Mouse (Mus musculus) kidney, embryonic 14.5 days (tissue): ENCODE data around the gene Iars2. TPM values are rescaled to one million over a fixed set of nuclear protein-coding genes. Genes with fewer than 3 reads are reported as not detected.

Experiments used
- ATAC-seq: fragments of 200-750 bp; cut with Nextera tagmentation; 2 replicates; pipeline ENCODE4 v1.8.0; 2017; ENCODE audit warnings: moderate number of reproducible peaks, mild to moderate bottlenecking, moderate TSS enrichment, moderate library complexity; ENCODE audit not compliant: low FRiP score, low TSS enrichment
- H3K27ac ChIP-seq: fragments of 300-500 bp; sonication (generic); 2 replicates; pipeline ENCODE4 v1.5.1; 2014; ENCODE audit warnings: low read depth, mild to moderate bottlenecking, low read length, moderate library complexity, mixed read lengths
- H3K27me3 ChIP-seq: fragments of 300-500 bp; sonication (generic); 2 replicates; pipeline ENCODE4 v1.6.1; 2014; ENCODE audit warnings: mild to moderate bottlenecking, low read length; ENCODE audit not compliant: control insufficient read depth, insufficient read depth
- H3K36me3 ChIP-seq: fragments of 300-500 bp; sonication (generic); 2 replicates; pipeline ENCODE4 v1.6.1; 2014; ENCODE audit warnings: low read length, mixed read lengths; ENCODE audit not compliant: control insufficient read depth, insufficient read depth
- H3K4me1 ChIP-seq: fragments of 300-500 bp; sonication (generic); 2 replicates; pipeline ENCODE4 v1.6.1; 2014; ENCODE audit warnings: low read length, mixed read lengths; ENCODE audit not compliant: control insufficient read depth, insufficient read depth
- H3K4me2 ChIP-seq: fragments of 300-500 bp; sonication (generic); replicated peaks from 2 replicates; pipeline ENCODE4 v1.6.1; 2014; ENCODE audit warnings: low read depth, mild to moderate bottlenecking, low read length
- H3K4me3 ChIP-seq: fragments of 300-500 bp; sonication (generic); 2 replicates; pipeline ENCODE4 v1.5.1; 2014; ENCODE audit warnings: mild to moderate bottlenecking, low read length
- H3K9ac ChIP-seq: fragments of 300-500 bp; sonication (generic); 2 replicates; pipeline ENCODE4 v1.6.1; 2014; ENCODE audit warnings: low read depth, mild to moderate bottlenecking, low read length, moderate library complexity
- H3K9me3 ChIP-seq: fragments of 300-500 bp; sonication (generic); 2 replicates; pipeline ENCODE4 v1.6.1; 2016; ENCODE audit warnings: low read length; ENCODE audit not compliant: control insufficient read depth
- WGBS: fragments of 180-500 bp; shearing (Covaris S2); extraction: QIAGEN DNeasy Blood & Tissue Kit; methylation state at CpG from one replicate; pipeline ENCODE4 v1.1.7; 2014; 5-methylcytosine and 5-hydroxymethylcytosine counted together
- polyA plus RNA-seq: library from polyadenylated mRNA; unstranded; fragments of >200 nt; fragmentation: Nextera tagmentation; extraction: Ambion mirVana; gene quantifications from 2 replicates; pipeline ENCODE4 v1.2.1, GENCODE M21; 2014

Gene Iars2
- polyA plus RNA-seq, result 17.0 and 35.4 TPM in 2 replicates

DNA sequence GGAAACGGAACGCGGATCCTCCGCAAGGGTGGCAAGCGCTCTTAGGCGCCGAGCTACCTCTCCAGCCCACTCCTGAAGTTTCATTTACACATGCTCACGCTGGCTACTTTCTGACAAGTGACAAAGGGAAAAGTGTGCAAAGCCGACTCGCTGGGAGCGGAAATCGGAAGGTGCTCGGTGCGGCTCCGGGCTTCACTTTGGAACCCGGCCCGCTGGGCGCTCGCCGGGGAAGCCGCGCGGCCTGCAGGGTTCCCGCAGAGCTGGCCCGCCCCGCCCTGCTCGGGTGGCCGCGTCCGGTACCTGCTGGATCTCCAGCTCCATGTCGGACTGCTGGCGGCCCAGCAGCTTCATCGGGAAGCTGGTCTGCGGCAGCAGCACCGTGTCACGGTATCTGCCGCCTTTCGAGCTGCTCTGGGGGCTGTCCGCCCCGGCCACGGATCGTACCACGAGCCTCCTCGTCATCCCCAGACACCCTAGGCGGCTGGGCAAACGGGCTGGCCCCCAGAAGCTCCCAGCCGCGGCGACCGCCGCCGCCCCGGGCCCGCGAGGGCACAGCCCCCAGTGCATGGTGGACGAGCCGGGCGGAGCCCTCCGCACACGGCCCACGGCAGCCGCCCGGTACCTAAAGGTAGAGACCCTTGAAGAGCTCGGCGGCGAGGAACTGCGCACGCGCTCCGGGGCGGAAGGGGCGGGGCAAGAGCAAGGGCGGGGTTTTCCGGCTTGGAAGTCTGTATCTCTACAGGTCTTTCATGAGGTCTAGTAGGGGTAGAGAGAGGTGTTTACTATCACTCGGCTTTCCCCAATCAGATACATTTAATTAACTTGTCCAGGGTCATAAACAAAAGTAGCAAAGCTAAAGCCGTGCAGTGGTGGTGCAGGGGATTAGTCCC lies at the start of gene Iars2:
Gene Iars2 (minus strand): TSS at position 676 of the 890 bp plus-strand sequence.
- H3K4me2 ChIP-seq, result peak within 1 kb of the TSS; percentile 75
- H3K4me3 ChIP-seq, result peak within 1 kb of the TSS; percentile 94
- peak within 1 kb of the TSS; percentile 93 for H3K27ac ChIP-seq
- H3K36me3 ChIP-seq, result peaks cover 25% of the 10 kb centered on the region
- peak within 1 kb of the TSS; percentile 89 for H3K9ac ChIP-seq
- peak; percentile 89 for ATAC-seq
- no peaks in the 10 kb centered on the region for H3K27me3 ChIP-seq
- WGBS, result under 1% methylated on average over 69 of the region's 76 CpGs
- H3K9me3 ChIP-seq, result no peaks in the 10 kb centered on the region
- peaks cover 10% of the 10 kb centered on the region for H3K4me1 ChIP-seq

DNA sequence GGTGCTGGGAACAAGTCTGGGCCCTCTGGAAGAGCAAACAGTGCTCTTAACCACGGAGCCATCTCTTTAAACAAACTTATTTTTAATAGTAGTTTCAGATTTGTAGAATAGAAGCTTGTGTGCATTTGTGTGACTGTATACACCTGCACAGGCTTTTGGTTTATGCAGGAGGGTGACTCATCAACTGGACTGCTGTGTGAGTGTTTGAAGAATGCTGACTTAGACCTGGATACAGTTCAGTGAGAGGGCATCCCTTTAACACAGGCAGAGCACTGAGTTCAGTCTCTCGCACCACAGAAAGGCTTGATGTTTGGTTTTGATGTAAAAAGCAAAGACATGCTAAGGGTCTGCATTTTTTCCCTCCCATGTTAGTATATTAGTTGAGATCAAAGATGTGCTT lies 48.2 kb upstream of the Iars2 start:
- WGBS, result 92% methylated on average over 2 of the region's 2 CpGs
- peaks cover 92% of the 10 kb centered on the region for H3K36me3 ChIP-seq
- H3K9me3 ChIP-seq, result no peaks in the 10 kb centered on the region
- H3K9ac ChIP-seq, result no peak overlapping the region
- H3K4me3 ChIP-seq, result no peak overlapping the region
- no peak overlapping the region for H3K27ac ChIP-seq
- no peaks in the 10 kb centered on the region for H3K4me1 ChIP-seq
- no peak overlapping the region for H3K4me2 ChIP-seq
- H3K27me3 ChIP-seq, result no peaks in the 10 kb centered on the region
- ATAC-seq, result no peak

DNA sequence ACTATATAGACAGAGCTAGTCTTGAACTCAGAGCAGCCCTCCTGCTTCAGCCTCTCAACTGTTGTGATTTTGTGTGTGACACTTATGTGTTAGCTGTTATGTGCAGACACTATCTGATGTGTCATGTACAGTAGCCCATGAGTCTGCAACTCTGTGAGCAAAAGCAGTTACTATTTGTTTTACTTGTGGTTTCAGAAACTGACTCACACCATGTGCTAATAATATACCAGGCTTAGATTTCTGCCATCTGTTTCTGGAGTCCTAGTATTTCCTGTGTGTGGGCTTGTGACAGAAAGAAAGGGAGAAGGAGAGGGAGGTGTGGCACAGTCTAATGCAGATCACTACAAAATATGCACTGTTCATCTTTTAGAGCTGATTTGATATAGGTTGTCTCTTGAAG lies 47.2 kb upstream of the Iars2 start:
- no peaks in the 10 kb centered on the region for H3K27me3 ChIP-seq
- peaks cover 93% of the 10 kb centered on the region for H3K36me3 ChIP-seq
- H3K4me2 ChIP-seq, result no peak overlapping the region
- H3K9me3 ChIP-seq, result no peaks in the 10 kb centered on the region
- H3K27ac ChIP-seq, result no peak overlapping the region
- no peaks in the 10 kb centered on the region for H3K4me1 ChIP-seq
- H3K9ac ChIP-seq, result no peak overlapping the region
- ATAC-seq, result no peak
- no peak overlapping the region for H3K4me3 ChIP-seq

DNA sequence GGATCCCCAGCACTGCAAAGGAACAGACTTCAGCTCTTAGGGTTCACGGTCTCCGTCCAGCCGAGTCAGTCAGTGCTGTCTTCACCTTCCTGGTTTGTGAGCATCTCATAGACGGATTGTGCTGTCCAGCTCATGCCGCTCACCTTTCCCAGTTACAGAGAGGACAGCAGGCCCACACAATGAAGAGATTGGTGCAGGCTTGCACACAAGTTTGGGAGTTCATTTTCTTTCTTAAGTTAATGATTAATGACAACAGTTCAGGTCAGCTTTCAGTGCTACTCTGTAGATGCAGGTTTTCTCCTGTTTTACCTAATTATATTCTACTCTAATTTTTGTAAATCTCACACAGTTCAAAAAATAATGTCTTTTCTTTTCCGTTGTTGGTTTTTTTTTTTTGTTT lies 40.8 kb upstream of the Iars2 start:
- H3K4me3 ChIP-seq, result no peak overlapping the region
- WGBS, result 88% methylated on average over 6 of the region's 6 CpGs
- no peak overlapping the region for H3K9ac ChIP-seq
- H3K27ac ChIP-seq, result no peak overlapping the region
- no peaks in the 10 kb centered on the region for H3K9me3 ChIP-seq
- ATAC-seq, result no peak
- H3K4me2 ChIP-seq, result no peak overlapping the region
- no peaks in the 10 kb centered on the region for H3K27me3 ChIP-seq
- peaks cover 56% of the 10 kb centered on the region for H3K36me3 ChIP-seq
- no peaks in the 10 kb centered on the region; the same call in 1 of the 2 replicates for H3K4me1 ChIP-seq

DNA sequence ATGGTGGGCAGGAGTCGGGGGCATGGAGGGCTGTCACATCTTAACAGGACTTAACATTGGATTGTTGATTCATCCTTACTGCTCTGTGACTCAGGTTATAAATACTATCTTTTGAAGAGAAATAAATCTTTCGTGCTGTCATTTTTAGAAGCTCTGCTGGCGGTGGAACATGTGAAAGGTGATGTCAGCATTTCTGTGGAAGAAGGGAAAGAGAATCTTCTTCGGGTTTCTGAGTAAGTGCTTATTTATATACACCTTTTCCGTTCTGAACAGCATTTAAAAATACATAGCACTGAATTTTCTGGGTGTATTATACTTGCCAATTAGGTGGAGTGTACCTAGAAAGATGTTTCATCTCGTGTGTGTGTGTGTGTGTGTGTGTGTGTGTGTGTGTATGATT lies 38.2 kb upstream of the Iars2 start:
- Histone ChIP-seq H3K27me3 (no peaks in the 10 kb centered on the region), H3K27ac (no peak overlapping the region), H3K9me3 (no peaks in the 10 kb centered on the region), H3K4me2 (no peak overlapping the region), H3K36me3 (peaks cover 32% of the 10 kb centered on the region), H3K9ac (no peak overlapping the region), H3K4me1 (peaks cover 6% of the 10 kb centered on the region; the same call in 1 of the 2 replicates), H3K4me3 (no peak overlapping the region)
- no peak for ATAC-seq
- 85% methylated on average over 6 of the region's 6 CpGs for WGBS

DNA sequence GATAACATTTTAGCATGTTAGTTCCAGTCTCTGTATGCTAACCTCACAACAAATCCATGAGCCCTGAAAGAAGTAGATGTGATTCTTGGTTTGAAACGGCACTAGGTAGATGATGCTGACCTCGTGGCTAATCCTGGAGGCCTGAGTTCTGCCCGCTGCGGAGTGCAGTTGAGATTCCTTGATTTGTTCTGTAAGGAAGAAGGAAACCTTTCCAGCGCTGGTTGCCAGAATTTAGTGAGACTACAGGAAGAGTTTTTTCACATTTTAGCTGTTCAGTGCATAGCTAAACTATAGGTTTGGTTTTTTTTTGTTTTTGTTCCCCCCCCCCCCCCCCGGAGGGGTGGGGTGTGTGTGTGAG lies 35.0 kb upstream of the Iars2 start:
- Histone ChIP-seq H3K4me1 (peaks cover 9% of the 10 kb centered on the region; the same call in 1 of the 2 replicates), H3K36me3 (peaks cover 4% of the 10 kb centered on the region; the same call in 1 of the 2 replicates), H3K4me2 (peak overlapping the region; percentile 62), H3K27ac (no peak overlapping the region), H3K9ac (peak overlapping the region; percentile 90; the same call in 1 of the 2 replicates), H3K9me3 (no peaks in the 10 kb centered on the region), H3K27me3 (no peaks in the 10 kb centered on the region), H3K4me3 (peak overlapping the region; percentile 93)
- no peak for ATAC-seq
- 42% methylated on average over 6 of the region's 6 CpGs for WGBS

DNA sequence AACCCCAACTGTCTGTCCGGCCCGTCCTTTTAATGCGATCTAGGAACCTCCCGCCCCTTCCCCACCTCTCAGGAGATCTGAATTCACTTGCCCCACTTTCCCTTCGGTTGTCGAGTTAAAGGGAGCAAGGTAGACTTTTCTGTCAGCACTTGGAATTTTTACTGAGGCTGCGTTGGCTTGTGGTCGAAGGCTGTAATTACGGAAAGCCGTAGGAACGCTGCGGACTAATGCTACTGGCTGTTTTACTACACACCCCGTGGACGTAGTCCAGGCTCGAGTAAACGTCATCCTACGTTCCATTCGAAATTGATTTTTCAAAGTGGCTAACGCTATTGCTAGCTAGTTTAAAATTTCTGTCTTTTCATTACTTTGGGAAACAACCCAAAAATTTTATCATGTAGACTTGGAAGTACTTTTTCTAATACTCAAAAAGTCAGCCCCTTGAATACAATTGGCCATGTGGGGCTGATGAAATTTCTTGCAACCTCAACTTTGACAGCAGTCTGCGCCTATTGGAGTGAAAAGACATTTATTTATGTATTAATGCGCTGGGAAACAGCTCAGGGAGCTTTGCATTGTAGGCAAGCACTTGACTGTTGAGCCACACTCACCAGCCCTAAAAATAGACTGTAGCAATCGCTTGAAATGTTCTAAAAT lies 34.5 kb upstream of the Iars2 start:
- WGBS, result 4% methylated on average over 22 of the region's 22 CpGs
- Histone ChIP-seq H3K36me3 (peaks cover 4% of the 10 kb centered on the region; the same call in 1 of the 2 replicates), H3K9ac (peak overlapping the region; percentile 90), H3K4me3 (peak overlapping the region; percentile 93), H3K9me3 (no peaks in the 10 kb centered on the region), H3K4me1 (peaks cover 9% of the 10 kb centered on the region; the same call in 1 of the 2 replicates), H3K4me2 (peak overlapping the region; percentile 62), H3K27ac (peak overlapping the region; percentile 89), H3K27me3 (no peaks in the 10 kb centered on the region)
- peak; percentile 55; the same call in 1 of the 2 replicates for ATAC-seq

DNA sequence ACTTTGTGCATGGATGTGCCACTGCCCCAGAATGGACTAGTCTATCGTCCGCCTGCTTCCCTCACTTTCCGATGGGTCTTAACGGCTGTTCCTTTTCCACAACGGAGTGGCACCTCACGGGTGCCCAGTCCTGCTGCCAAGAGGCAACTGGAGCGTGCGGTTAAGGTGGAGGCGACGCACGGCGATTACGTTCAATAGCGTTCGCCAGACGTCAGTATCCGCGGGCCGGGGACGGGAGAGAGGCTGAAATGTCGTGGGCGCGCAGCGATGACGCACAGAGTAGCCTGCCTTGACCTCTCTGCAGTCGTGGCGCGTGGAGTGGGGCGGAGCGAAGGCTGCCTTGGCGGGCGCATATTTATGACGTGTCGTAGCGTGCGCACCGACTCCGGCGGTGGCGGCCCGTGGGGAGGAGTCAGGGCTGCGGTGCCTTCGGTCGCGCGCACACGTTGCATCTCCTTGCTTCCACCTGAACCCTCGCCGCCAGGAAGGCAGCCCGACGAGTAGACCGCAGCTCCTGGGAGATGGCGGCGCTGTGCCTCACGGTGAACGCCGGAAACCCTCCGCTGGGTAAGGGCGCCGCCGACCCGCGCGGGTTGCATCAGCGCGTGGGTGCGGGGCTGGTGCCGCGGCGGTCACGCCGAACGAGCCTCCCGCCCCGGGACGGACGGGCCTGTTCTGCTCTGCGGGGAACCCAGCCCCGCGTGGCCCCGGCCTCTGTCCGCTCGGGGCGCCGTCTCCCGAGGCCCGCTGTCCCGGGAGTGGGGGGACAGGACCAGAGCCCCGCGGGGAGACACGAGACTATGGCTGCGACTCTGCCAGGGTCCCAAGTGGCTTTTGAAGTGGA lies 33.7 kb upstream of the Iars2 start, which contains the start of gene Eprs:
Gene Eprs (plus strand): TSS at position 368 of the 844 bp plus-strand sequence.
- peaks cover 4% of the 10 kb centered on the region for H3K36me3 ChIP-seq
- peak within 1 kb of the TSS; percentile 76 for H3K4me2 ChIP-seq
- WGBS, result under 1% methylated on average over 80 of the region's 92 CpGs
- peak within 1 kb of the TSS; percentile 93 for H3K4me3 ChIP-seq
- peak; percentile 95 for ATAC-seq
- H3K27me3 ChIP-seq, result no peaks in the 10 kb centered on the region
- H3K9ac ChIP-seq, result peak within 1 kb of the TSS; percentile 90
- H3K27ac ChIP-seq, result peak within 1 kb of the TSS; percentile 89
- peaks cover 9% of the 10 kb centered on the region; the same call in 1 of the 2 replicates for H3K4me1 ChIP-seq
- H3K9me3 ChIP-seq, result no peaks in the 10 kb centered on the region
